Mouse (Mus musculus): ENCODE measurements around the gene Ints7. TPM values are rescaled to one million over a fixed set of nuclear protein-coding genes. Genes with fewer than 3 reads are reported as not detected.

The Ints7 gene
- polyA plus RNA-seq, 1 experiment: 17.4 TPM

DNA sequence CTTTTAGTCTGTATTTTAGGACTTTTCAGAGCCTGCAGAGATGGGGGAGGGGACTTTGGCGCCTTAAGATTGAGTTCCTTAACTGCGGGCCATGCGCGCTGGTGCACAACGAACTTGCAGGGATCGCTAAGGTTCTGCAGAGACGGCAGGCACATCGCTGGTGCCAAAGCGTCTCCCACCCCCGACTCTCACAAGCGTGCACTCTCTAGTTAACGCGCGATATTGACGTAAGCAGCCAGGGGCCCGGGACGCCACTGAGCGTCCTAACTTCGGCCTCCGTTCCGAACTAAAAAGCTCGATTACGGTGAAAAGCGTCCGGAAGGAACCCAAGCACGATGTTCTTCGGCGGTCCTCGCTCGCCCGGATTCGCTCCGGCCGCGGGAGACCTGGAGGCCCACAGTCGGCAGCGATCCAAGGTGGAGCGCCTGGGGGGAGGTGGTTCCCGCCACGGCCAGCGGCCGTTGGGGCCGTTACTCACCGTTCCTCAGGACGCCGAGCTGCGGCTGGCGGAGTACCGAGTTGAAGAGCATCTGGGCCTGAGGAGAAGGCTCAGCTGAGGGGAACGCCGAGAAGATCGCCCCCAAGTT lies 472 bp upstream of the Ints7 start:
- peak overlapping the region; percentile 73 for H3K4me3 ChIP-seq (replicated peaks; ENCODE audit: extremely low read depth, low read depth, low read length)
- WGBS: under 1% methylated on average over 52 of the region's 52 CpGs
- TF ChIP-seq CTCF (IDR thresholded peaks at IDR 0.05; ENCODE audit: insufficient read depth, low read length): no peak
- TF ChIP-seq POLR2A (IDR thresholded peaks at IDR 0.05; ENCODE audit: borderline replicate concordance, extremely low read depth, low read depth, low read length): no peak
- peaks cover 4% of the 10 kb centered on the region; the same call in 1 of the 2 replicates for H3K4me1 ChIP-seq (ENCODE audit: control insufficient read depth, insufficient read depth, low read length)
- DNase-seq: no peak

DNA sequence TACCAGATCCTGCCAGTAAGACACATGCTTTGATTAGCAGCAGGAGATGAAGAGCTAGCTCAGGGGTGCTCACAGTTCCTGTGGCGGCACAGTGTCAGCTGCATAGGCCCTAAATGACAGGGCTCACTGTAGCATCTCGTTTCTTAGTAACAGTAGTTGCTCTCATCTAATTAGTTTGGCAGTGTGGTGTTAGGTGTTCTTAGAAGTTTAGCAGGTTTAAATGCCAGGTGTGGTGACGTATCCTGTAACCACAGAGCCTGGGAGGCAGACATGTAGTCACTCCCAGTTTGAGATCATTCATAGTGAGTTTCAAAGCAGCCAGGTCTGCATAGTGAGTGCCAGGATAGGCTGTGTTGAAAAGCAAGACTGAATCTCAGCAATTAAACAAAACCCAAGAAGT lies 4.1 kb downstream of the Ints7 start:
- Histone ChIP-seq H3K4me1 (ENCODE audit: control insufficient read depth, insufficient read depth, low read length) (peaks cover 4% of the 10 kb centered on the region; the same call in 1 of the 2 replicates), H3K4me3 (replicated peaks; ENCODE audit: extremely low read depth, low read depth, low read length) (no peak overlapping the region)
- DNase-seq: no peak
- WGBS: 86% methylated on average over 3 of the region's 3 CpGs
- no peak for TF ChIP-seq POLR2A (IDR thresholded peaks at IDR 0.05; ENCODE audit: borderline replicate concordance, extremely low read depth, low read depth, low read length)
- TF ChIP-seq CTCF (IDR thresholded peaks at IDR 0.05; ENCODE audit: insufficient read depth, low read length): no peak

DNA sequence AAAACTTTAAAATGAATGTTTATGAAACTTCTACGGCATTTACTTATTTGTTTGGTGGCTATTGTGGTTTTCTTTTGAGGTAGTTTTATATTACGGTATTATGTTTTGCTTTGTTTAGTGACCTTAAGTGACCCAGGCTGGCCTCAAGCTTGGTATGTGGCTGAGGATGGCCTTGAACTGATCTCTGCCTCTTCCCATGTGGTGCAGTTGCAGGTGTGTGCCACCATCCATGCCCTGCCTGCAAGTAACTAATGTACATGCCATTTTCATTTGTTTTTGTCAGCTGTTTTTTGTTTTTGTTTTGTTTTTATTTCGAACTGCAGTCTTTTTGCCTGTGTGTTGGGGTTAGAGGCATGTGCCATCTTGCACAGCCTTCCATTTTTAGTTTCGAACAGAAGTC lies 6.2 kb downstream of the Ints7 start:
- Histone ChIP-seq H3K4me1 (ENCODE audit: control insufficient read depth, insufficient read depth, low read length) (peaks cover 3% of the 10 kb centered on the region; the same call in 1 of the 2 replicates), H3K4me3 (replicated peaks; ENCODE audit: extremely low read depth, low read depth, low read length) (no peak overlapping the region)
- no peak for TF ChIP-seq POLR2A (IDR thresholded peaks at IDR 0.05; ENCODE audit: borderline replicate concordance, extremely low read depth, low read depth, low read length)
- TF ChIP-seq CTCF (IDR thresholded peaks at IDR 0.05; ENCODE audit: insufficient read depth, low read length): no peak
- WGBS: 80% methylated on average over 4 of the region's 4 CpGs
- no peak for DNase-seq

DNA sequence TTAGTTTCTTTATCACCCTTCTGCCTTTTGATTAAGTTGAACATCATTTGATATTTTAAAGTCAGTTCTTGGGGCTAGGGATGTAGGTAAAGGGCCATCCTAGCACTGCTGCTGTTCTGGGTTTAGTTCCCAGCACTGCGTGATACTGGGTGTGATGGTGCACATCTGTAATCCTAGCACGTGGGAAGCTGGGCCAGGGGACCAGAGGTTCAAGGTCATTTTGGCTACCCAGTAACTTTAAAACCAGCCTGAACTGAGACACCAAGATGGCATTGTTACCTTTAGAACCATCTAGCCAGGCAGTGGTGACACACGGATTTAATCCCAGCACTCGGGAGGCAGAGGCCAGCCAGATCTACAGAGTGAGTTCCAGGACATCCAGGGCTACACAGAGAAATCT lies 8.4 kb downstream of the Ints7 start:
- DNase-seq: no peak
- TF ChIP-seq CTCF (IDR thresholded peaks at IDR 0.05; ENCODE audit: insufficient read depth, low read length): no peak
- TF ChIP-seq POLR2A (IDR thresholded peaks at IDR 0.05; ENCODE audit: borderline replicate concordance, extremely low read depth, low read depth, low read length): no peak
- Histone ChIP-seq H3K4me1 (ENCODE audit: control insufficient read depth, insufficient read depth, low read length) (no peaks in the 10 kb centered on the region), H3K4me3 (replicated peaks; ENCODE audit: extremely low read depth, low read depth, low read length) (no peak overlapping the region)
- WGBS: 96% methylated on average over 4 of the region's 4 CpGs

DNA sequence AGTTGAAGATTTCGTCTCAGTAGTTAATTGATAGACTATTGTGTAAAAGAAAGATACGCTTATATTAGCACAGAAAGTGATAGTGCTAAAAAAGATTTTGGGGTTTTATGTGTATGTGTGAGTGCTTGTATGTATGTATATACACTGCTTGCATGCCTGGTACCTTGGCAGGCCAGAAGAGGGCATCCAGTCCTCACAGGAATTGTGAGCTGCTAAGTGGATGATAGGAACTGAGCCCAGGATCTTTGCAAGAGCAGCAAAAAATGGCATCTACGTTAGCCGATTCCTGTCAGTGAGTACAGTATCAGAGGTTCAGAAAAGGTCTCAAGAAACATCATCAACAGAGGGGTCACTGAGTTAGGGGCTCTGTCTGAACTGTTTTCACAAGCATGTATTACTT lies 9.0 kb downstream of the Ints7 start:
- DNase-seq: no peak
- Histone ChIP-seq H3K4me1 (ENCODE audit: control insufficient read depth, insufficient read depth, low read length) (no peaks in the 10 kb centered on the region), H3K4me3 (replicated peaks; ENCODE audit: extremely low read depth, low read depth, low read length) (no peak overlapping the region)
- 92% methylated on average over 4 of the region's 4 CpGs for WGBS
- TF ChIP-seq POLR2A (IDR thresholded peaks at IDR 0.05; ENCODE audit: borderline replicate concordance, extremely low read depth, low read depth, low read length): no peak
- peak; percentile 22; the same call in 1 of the 2 replicates for TF ChIP-seq CTCF (IDR thresholded peaks at IDR 0.05; ENCODE audit: insufficient read depth, low read length)

DNA sequence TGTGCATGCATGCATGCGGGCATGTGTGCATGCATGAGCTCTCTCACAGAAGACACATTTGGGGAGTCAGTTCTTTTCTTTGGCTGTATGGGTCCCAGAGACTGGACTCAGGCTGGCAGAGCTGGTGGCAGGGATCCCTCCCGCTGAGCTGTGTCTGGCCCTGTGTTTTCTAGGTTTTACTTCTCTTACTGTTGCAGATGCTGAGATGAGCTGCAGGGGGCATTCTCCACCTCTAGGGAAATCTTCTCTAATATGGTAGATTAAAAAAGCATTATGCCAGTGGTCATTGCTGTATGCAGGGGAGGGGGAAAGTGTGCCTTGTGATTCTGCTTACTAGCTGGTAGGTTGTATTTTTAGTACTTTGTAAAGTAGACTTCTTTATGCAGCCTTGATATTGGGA lies 10.3 kb downstream of the Ints7 start:
- Histone ChIP-seq H3K4me1 (ENCODE audit: control insufficient read depth, insufficient read depth, low read length) (no peaks in the 10 kb centered on the region), H3K4me3 (replicated peaks; ENCODE audit: extremely low read depth, low read depth, low read length) (no peak overlapping the region)
- whole genome bisulfite sequencing: 83% methylated on average over 2 of the region's 2 CpGs
- TF ChIP-seq CTCF (IDR thresholded peaks at IDR 0.05; ENCODE audit: insufficient read depth, low read length) (no peak), POLR2A (IDR thresholded peaks at IDR 0.05; ENCODE audit: borderline replicate concordance, extremely low read depth, low read depth, low read length) (no peak)
- no peak for DNase-seq

DNA sequence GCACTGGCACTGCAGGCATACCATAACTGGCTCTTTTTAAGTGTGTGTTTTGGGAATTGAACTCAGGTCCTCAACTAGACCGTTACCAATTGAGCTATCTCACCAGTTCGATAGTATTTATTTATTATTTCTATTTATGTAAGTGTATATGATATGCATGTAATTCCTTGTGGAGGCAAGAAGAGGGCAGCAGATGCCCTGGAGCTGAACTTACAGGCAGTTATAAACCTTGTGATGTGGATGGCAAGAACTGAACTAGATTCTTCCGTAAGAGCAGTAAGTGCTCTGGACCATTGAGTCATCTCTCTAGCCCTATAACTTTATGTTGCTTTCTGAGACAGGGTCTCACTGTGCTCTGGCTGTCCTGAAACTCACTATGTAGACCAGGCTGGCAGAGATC lies 11.6 kb downstream of the Ints7 start:
- H3K4me3 ChIP-seq (replicated peaks; ENCODE audit: extremely low read depth, low read depth, low read length): no peak overlapping the region
- TF ChIP-seq POLR2A (IDR thresholded peaks at IDR 0.05; ENCODE audit: borderline replicate concordance, extremely low read depth, low read depth, low read length) (no peak), CTCF (IDR thresholded peaks at IDR 0.05; ENCODE audit: insufficient read depth, low read length) (no peak)
- peaks cover 2% of the 10 kb centered on the region; the same call in 1 of the 2 replicates for H3K4me1 ChIP-seq (ENCODE audit: control insufficient read depth, insufficient read depth, low read length)
- WGBS: 80% methylated on average over 3 of the region's 3 CpGs
- DNase-seq: no peak

DNA sequence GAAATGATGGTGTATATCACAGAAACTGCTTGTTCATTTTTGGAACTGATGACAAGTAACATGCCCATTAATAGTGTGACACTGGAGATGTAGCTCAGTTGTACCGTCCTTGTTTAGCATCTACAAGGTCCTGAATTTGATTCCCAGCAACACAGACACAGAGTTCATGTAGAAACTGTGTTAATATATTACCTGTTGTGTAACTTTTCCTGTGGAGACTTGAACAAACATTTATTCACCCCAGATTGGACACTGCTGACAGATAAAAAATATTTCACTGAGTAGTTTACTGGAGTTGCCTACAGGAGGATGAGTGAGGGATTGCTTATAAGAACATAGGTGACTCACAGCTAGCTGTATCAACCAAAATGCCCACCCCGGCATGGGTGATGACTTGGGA lies 13.3 kb downstream of the Ints7 start:
- no peak for TF ChIP-seq POLR2A (IDR thresholded peaks at IDR 0.05; ENCODE audit: borderline replicate concordance, extremely low read depth, low read depth, low read length)
- TF ChIP-seq CTCF (IDR thresholded peaks at IDR 0.05; ENCODE audit: insufficient read depth, low read length): no peak
- WGBS: 92% methylated on average over 2 of the region's 2 CpGs
- DNase-seq: no peak
- peaks cover 8% of the 10 kb centered on the region for H3K4me1 ChIP-seq (ENCODE audit: control insufficient read depth, insufficient read depth, low read length)
- no peak overlapping the region for H3K4me3 ChIP-seq (replicated peaks; ENCODE audit: extremely low read depth, low read depth, low read length)

DNA sequence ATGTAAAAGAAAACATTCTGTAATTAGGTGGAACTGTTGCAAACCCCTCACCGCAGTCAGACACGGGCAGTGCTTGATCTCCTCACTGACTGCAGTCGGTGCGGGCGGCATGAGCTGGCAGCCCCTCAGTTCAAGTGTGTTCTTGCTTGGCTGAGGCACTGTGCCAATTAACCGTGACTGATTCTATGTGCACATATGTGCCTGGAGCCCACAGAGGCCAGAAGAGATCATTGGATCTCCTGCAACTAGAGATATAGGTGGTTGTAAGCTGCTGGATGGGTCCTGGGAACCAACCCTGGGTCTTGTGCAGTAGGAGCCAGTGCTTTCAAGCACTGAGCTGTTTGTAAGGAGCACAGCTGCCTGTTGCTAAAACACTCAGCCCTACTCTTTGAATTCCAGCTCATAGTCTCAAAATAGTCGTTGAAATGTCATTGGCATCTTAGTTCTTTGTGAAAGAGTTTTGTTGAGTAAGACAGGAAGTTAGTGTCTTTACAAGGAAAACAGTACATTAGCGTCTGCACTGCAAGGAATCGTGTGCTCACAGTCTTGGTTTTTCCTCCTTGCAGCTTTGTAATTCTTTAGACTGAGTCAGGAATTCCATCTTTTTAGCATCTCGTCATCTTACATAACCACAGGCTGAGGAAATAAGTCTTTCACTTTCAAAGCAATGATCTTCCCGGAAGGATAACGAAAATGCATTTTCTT lies 16.7 kb downstream of the Ints7 start:
- H3K4me3 ChIP-seq (replicated peaks; ENCODE audit: extremely low read depth, low read depth, low read length): peak overlapping the region; percentile 2
- TF ChIP-seq POLR2A (IDR thresholded peaks at IDR 0.05; ENCODE audit: borderline replicate concordance, extremely low read depth, low read depth, low read length) (no peak), CTCF (IDR thresholded peaks at IDR 0.05; ENCODE audit: insufficient read depth, low read length) (no peak)
- DNase-seq: peak; percentile 23
- H3K4me1 ChIP-seq (ENCODE audit: control insufficient read depth, insufficient read depth, low read length): peaks cover 8% of the 10 kb centered on the region
- 48% methylated on average over 12 of the region's 12 CpGs for WGBS

DNA sequence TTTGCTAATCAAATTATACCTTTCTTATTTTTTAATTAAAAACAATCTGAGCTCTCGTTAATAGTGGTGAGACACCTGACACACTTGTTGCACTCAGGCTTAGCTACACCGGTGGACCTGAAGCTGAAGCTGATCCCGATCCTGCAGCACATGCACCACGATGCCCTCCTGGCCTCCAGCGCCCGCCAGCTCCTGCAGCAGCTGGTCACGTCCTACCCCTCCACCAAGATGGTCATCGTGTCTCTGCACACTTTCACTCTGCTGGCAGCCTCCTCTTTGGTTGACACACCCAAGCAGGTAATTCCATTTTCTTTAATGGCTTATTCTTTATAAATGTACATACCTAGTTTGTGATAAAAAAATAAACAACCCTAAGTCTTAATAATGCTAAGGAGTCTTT lies 20.6 kb downstream of the Ints7 start:
- no peak for DNase-seq
- 92% methylated on average over 8 of the region's 8 CpGs for WGBS
- TF ChIP-seq CTCF (IDR thresholded peaks at IDR 0.05; ENCODE audit: insufficient read depth, low read length): no peak
- no peak for TF ChIP-seq POLR2A (IDR thresholded peaks at IDR 0.05; ENCODE audit: borderline replicate concordance, extremely low read depth, low read depth, low read length)
- H3K4me3 ChIP-seq (replicated peaks; ENCODE audit: extremely low read depth, low read depth, low read length): no peak overlapping the region
- H3K4me1 ChIP-seq (ENCODE audit: control insufficient read depth, insufficient read depth, low read length): peaks cover 12% of the 10 kb centered on the region
